Mouse (Mus musculus) spleen, adult 2 months (tissue): ENCODE results near the gene Gm28051. TPM values are rescaled to one million over a fixed set of nuclear protein-coding genes. Genes with fewer than 3 reads are reported as not detected.

Experiments used
- DNase-seq, 2 experiments: peaks; one replicate each; pipeline versions ENCODE4 v3.0.0 to v3.0.0-alpha.2; 2012 to 2021; ENCODE audit warnings: low spot score in 2 of 2, low read depth in 1 of 2
- H3K27ac ChIP-seq: fragments of 200-500 bp; 2 replicates; pipeline ENCODE4 v1.5.1; 2012; ENCODE audit warnings: low read length, inconsistent platforms; ENCODE audit not compliant: insufficient read depth
- H3K27me3 ChIP-seq: fragments of 200-500 bp; 2 replicates; pipeline ENCODE4 v1.6.1; 2012; ENCODE audit warnings: mild to moderate bottlenecking, moderate library complexity, low read length, inconsistent platforms; ENCODE audit not compliant: control insufficient read depth, insufficient read depth
- H3K36me3 ChIP-seq: fragments of 200-500 bp; 2 replicates; pipeline ENCODE4 v1.6.1; 2012; ENCODE audit warnings: mild to moderate bottlenecking, low read length, inconsistent platforms; ENCODE audit not compliant: control insufficient read depth, insufficient read depth
- H3K4me1 ChIP-seq: fragments of 200-500 bp; 2 replicates; pipeline ENCODE4 v1.6.1; 2011; ENCODE audit warnings: inconsistent platforms; ENCODE audit not compliant: control insufficient read depth, insufficient read depth, insufficient read length
- H3K4me3 ChIP-seq: fragments of 200-500 bp; 2 replicates; pipeline ENCODE4 v1.5.1; 2011; ENCODE audit warnings: mild to moderate bottlenecking, inconsistent platforms; ENCODE audit not compliant: insufficient read depth, insufficient read length; ENCODE audit errors: extremely low read depth
- CTCF ChIP-seq: fragments of 200-500 bp; IDR thresholded peaks from 2 replicates; pipeline ENCODE4 v1.5.1; 2011; ENCODE audit warnings: mild to moderate bottlenecking, inconsistent platforms; ENCODE audit not compliant: insufficient read depth, insufficient read length, insufficient replicate concordance; ENCODE audit errors: extremely low read depth
- POLR2A ChIP-seq: fragments of 200-500 bp; IDR thresholded peaks from 2 replicates; pipeline ENCODE4 v1.6.1; 2011; ENCODE audit warnings: low read depth, low read length, inconsistent platforms
- WGBS: fragments of 180-500 bp; shearing (Covaris S2); methylation state at CpG from one replicate; pipeline ENCODE4 v1.1.7; 2018; 5-methylcytosine and 5-hydroxymethylcytosine counted together
- polyA plus RNA-seq: library from polyadenylated mRNA; depleted of rRNA; stranded (reverse); fragments of >200 nt; gene quantifications from 2 replicates; pipeline ENCODE4 v1.2.3, GENCODE M21; 2012

Gene Gm28051
- polyA plus RNA-seq, 1 experiment = not detected

DNA sequence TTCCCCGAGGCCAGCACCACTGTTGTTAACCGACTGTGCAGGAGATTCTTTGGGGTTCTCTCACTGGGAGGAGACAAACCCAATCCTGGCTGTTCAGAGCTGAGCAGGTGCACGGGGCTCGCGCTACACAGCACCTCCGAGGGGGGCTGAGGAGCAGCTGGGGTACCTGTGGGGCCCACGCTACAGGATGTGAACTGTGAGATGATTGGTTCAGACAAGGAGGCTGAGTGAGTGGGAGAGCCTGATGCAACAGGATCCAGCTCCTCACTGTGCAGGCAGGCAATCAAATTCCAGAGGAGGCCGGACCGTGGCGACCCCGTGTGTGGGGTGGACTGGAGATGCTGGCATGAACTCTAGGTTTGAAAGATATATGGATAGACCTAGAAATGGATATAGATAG lies 35.1 kb downstream of the Gm28051 start:
- no peaks in the 10 kb centered on the region for H3K36me3 ChIP-seq
- H3K27ac ChIP-seq = no peak overlapping the region
- H3K27me3 ChIP-seq = no peaks in the 10 kb centered on the region
- TF ChIP-seq CTCF (no peak), POLR2A (no peak)
- 81% methylated on average over 11 of the region's 11 CpGs for WGBS
- no peaks in the 10 kb centered on the region for H3K4me1 ChIP-seq
- no peak overlapping the region for H3K4me3 ChIP-seq
- no peak for DNase-seq

DNA sequence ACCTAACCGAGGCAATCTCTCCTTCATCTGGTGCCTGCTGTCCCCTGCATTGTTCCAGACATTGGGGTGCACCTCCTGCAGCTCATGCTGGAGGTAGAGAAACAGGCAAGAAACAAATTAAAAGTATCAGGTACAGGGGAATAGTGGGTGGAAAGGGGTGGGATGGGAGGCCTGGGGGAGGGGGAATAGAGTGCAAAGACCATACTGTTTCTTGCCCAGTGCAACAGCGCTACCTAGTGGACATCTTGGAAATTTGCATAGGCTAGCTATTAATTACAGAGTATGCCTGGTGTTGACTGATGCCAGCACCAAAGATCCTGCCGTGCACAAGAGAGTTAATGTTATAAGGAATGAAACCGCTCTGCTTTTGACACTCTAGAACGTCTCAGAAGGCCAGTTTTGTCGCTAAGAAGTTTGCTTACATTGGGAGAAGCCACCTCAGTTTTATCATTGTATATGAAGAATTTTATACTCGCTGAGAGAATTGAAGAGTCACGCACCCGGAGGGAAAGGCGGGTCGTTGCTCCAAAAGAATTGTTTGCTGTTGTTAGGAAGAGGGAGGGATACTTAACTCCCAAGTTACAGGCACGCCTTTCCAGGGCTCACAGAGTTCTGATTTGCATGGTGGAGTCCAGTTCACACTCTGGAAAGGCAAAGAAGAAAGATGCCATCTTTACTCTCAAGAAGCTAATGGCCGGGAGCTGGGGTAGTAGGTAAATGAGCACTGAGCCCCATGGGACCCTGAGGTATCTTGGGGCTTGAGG lies 37.8 kb downstream of the Gm28051 start:
- Histone ChIP-seq H3K27me3 (no peaks in the 10 kb centered on the region), H3K36me3 (no peaks in the 10 kb centered on the region), H3K4me1 (no peaks in the 10 kb centered on the region; the same call in 1 of the 2 replicates), H3K4me3 (no peak overlapping the region), H3K27ac (no peak overlapping the region)
- DNase-seq = peak in 1 of 2 experiments; percentile 25
- 50% methylated on average over 13 of the region's 13 CpGs for WGBS
- no peak for TF ChIP-seq POLR2A
- TF ChIP-seq CTCF = peak; percentile 49; the same call in 1 of the 2 replicates

DNA sequence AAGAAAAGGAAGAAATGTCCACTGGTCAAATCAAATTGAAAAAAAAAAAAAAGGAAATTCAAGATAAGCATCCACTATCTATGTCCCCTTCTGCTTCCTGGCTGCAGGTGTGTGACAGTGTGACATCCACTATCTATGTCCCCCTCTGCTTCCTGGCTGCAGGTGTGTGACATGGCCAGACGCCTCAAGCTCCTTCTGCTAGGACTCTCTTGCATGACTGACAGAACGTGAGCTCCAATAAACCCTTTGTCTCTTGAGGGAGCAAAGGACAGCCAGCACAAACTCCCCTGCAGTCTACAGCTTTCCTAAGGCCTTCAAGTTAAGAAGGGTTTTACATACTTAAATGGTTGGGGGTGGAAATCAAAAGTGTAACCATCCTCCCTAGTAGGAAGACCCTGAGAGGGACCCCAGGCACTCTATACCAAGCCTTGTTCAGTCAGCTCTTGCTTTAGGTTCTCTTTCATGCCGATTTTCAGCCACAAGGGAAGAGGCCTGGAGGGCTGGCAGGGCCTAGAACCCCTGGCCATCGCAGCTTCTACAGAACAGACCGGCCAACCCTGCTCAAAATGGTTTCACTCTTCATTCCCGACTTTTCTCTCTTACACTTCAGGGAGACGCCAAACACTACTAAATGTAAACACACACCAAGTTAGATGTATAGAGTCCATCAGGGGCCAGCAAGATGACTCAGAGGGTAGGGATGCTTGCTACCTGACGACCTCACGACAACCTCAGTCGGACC lies 42.7 kb downstream of the Gm28051 start:
- 90% methylated on average over 10 of the region's 10 CpGs for WGBS
- H3K27ac ChIP-seq = no peak overlapping the region
- peaks cover 5% of the 10 kb centered on the region; the same call in 1 of the 2 replicates for H3K4me1 ChIP-seq
- H3K36me3 ChIP-seq = no peaks in the 10 kb centered on the region
- no peak overlapping the region for H3K4me3 ChIP-seq
- DNase-seq = no peak
- no peaks in the 10 kb centered on the region for H3K27me3 ChIP-seq
- no peak for TF ChIP-seq CTCF
- no peak for TF ChIP-seq POLR2A

DNA sequence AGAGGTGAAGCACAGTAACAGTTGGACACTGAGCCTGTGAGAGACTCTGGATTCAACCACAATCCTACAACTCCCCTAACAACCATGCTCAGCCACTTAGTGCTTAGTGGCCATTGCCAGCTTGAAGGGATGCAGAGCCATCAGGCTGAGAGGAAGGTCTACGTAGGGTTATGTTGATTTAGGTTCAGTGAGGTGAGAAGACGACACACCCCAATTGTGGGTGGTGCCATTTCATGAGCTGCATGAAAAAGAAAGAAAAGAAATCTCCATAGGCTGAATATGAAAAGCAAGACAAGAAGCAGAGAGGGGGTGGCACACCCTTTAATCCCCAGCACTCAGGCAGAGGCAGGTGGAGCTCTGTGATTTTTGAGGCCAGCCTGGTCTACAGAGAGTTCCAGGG lies 43.4 kb downstream of the Gm28051 start:
- Histone ChIP-seq H3K27me3 (no peaks in the 10 kb centered on the region), H3K4me3 (no peak overlapping the region), H3K4me1 (peaks cover 5% of the 10 kb centered on the region; the same call in 1 of the 2 replicates), H3K27ac (no peak overlapping the region), H3K36me3 (no peaks in the 10 kb centered on the region)
- TF ChIP-seq POLR2A = no peak
- no peak for TF ChIP-seq CTCF
- DNase-seq = peak in 1 of 2 experiments; percentile 29
- 45% methylated on average over 2 of the region's 2 CpGs for WGBS

DNA sequence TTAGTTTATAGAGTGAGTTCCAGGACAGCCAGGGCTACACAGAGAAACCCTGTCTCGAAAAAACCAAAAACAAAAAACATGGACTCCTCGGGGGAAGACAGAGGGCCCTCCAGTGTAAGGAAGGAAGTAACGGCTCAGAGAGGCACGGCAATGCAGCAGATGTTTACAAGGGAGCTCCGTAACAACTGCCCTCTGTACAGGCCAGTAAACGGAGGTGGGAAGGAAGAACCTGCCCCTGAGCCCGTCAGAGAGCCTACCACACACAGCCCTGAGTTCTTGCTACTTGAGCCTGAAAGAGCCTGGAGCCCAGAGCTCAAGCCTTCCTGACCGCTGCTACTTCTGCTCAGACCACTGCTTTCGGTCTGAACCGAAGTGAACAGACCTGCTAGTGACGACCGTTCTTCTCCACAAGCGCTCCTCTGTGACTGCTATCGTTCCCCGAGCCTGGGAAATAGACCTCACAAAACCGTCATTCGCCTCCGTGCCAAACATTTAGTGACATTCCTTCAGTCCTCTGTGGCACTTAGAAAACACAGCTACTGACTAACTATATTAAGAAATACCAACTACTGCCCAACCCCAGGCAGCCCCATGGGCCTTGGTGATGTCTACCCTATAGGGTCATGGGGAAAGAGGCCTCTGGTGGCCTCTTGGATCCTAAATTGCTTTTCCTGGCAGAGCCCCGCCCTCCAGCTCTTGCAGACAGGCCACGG lies 44.3 kb downstream of the Gm28051 start:
- no peak for DNase-seq
- H3K27ac ChIP-seq = peak overlapping the region; percentile 71
- no peak for TF ChIP-seq CTCF
- no peak for TF ChIP-seq POLR2A
- no peak overlapping the region; the same call in 1 of the 2 replicates for H3K4me3 ChIP-seq
- H3K36me3 ChIP-seq = no peaks in the 10 kb centered on the region
- WGBS = 34% methylated on average over 20 of the region's 20 CpGs
- no peaks in the 10 kb centered on the region for H3K27me3 ChIP-seq
- peaks cover 5% of the 10 kb centered on the region; the same call in 1 of the 2 replicates for H3K4me1 ChIP-seq

DNA sequence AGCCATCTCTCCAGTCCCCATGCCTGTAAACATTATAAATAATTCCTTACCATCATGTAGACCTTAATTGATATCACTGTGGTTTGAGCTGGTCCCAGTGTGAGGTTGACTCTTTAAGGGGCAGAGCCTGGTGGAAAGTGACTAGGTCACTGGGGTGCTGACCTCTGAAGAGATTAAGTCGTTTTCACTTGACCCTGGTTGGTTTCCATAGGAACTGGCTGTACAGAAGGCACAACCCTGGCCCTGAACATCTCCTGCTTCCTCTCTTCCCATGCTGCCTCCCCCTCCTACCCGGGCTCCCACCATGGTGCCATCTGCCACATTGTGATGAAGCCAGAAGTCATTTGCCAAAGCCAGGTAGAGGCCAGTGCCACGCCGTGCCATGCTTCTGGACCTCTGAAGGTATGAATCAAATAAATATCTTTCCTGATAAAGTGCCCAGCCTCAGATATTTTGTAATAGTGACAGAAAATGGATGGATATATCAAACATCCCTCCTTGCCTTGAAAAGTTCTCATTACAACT lies 46.7 kb downstream of the Gm28051 start:
- WGBS = 75% methylated on average over 4 of the region's 4 CpGs
- no peak for DNase-seq
- no peak overlapping the region for H3K27ac ChIP-seq

More for the DNA sequence above, 46.7 kb downstream of the Gm28051 start:
- Histone ChIP-seq H3K4me3 (no peak overlapping the region), H3K27me3 (no peaks in the 10 kb centered on the region), H3K36me3 (no peaks in the 10 kb centered on the region), H3K4me1 (peaks cover 6% of the 10 kb centered on the region; the same call in 1 of the 2 replicates)
- TF ChIP-seq POLR2A (no peak), CTCF (no peak)
